In genomic region chr4:130738527-130738926, GRCm38 (mm10) we compare ENCODE assay signal across 9 mouse cellular contexts. TPM values are rescaled to one million over a fixed set of nuclear protein-coding genes. Genes with fewer than 3 reads are reported as not detected.
DNase-seq lines count a peak whose midpoint lies in the region; ATAC-seq and TF ChIP-seq lines count a peak whose summit lies in the region.
"Had no signal": no experiment of that assay in that cellular context is flagged by ENCODE, and none has a peak within 500 bp of the region (broad histone marks: within the 10 kb centered on the region; RNA-seq: fewer than 3 reads in every experiment).

No protein-coding gene starts in this region.

- no peak overlapping the region for H3K9ac ChIP-seq in embryonic facial prominence, embryonic 15.5 days
- no peak overlapping the region for H3K9ac ChIP-seq in hindbrain, embryonic 14.5 days
- H3K9ac ChIP-seq: embryonic facial prominence, embryonic 13.5 days had no signal

- H3K9me3 ChIP-seq in embryonic facial prominence, embryonic 15.5 days (replicated peaks), result no peaks in the 10 kb centered on the region
- no peaks in the 10 kb centered on the region for H3K9me3 ChIP-seq in hindbrain, embryonic 14.5 days (ENCODE audit: control insufficient read depth, low read length)
- H3K9me3 ChIP-seq: embryonic facial prominence, embryonic 13.5 days had no signal

- peak; percentile 5 to 14 for DNase-seq in spleen, adult 2 months (ENCODE audit: low read depth in 1 of 2, low spot score in 2 of 2)
- no peak for DNase-seq in spleen, adult 12 weeks (ENCODE audit: low spot score)
- peak; percentile 85 for DNase-seq in brain, adult 2 months (ENCODE audit: low read depth, low spot score)
- peak; percentile 80 for DNase-seq in hindbrain, embryonic 14.5 days (ENCODE audit: low spot score)
- DNase-seq in layer of hippocampus, postnatal 10 days (ENCODE audit: low spot score in 2 of 2), result peak; percentile 54 to 69
- DNase-seq in thymus, postnatal 0 days (ENCODE audit: low spot score), result peak; percentile 53

- H3K27ac ChIP-seq in spleen, adult 2 months (ENCODE audit: insufficient read depth, low read length), result no peak overlapping the region
- no peak overlapping the region for H3K27ac ChIP-seq in embryonic facial prominence, embryonic 15.5 days (replicated peaks)
- H3K27ac ChIP-seq in hindbrain, embryonic 14.5 days, result no peak overlapping the region
- H3K27ac ChIP-seq: embryonic facial prominence, embryonic 13.5 days had no signal

- no peak overlapping the region for H3K4me2 ChIP-seq in embryonic facial prominence, embryonic 15.5 days (replicated peaks)
- H3K4me2 ChIP-seq in hindbrain, embryonic 14.5 days (replicated peaks), result no peak overlapping the region
- H3K4me2 ChIP-seq: embryonic facial prominence, embryonic 13.5 days had no signal

- 63% methylated on average over 2 of the region's 2 CpGs for WGBS in spleen, adult 2 months
- 62% methylated on average over 2 of the region's 2 CpGs for WGBS in embryonic facial prominence, embryonic 15.5 days
- 64% methylated on average over 2 of the region's 2 CpGs for WGBS in hindbrain, embryonic 14.5 days

- H3K27me3 ChIP-seq in spleen, adult 2 months (ENCODE audit: control insufficient read depth, insufficient read depth, low read length), result no peaks in the 10 kb centered on the region
- no peaks in the 10 kb centered on the region for H3K27me3 ChIP-seq in embryonic facial prominence, embryonic 15.5 days
- H3K27me3 ChIP-seq in hindbrain, embryonic 14.5 days (ENCODE audit: control insufficient read depth, insufficient read depth, low read length), result no peaks in the 10 kb centered on the region
- H3K27me3 ChIP-seq: embryonic facial prominence, embryonic 13.5 days had no signal

- TF ChIP-seq CTCF in spleen, adult 2 months (IDR thresholded peaks at IDR 0.05; ENCODE audit: extremely low read depth, insufficient read depth, insufficient read length, insufficient replicate concordance), result peak; percentile 1; the same call in 1 of the 2 replicates

- H3K4me1 ChIP-seq in spleen, adult 2 months (ENCODE audit: control insufficient read depth, insufficient read depth, insufficient read length), result no peaks in the 10 kb centered on the region
- H3K4me1 ChIP-seq in embryonic facial prominence, embryonic 15.5 days, result 0 out of 2 replicates have a peak, but pooled peaks cover 2% of the 10 kb centered on the region
- H3K4me1 ChIP-seq in hindbrain, embryonic 14.5 days (replicated peaks; ENCODE audit: control insufficient read depth, insufficient read depth, low read length), result no peaks in the 10 kb centered on the region

- H3K36me3 ChIP-seq in spleen, adult 2 months (ENCODE audit: control insufficient read depth, insufficient read depth, low read length), result peaks cover 19% of the 10 kb centered on the region
- peaks cover 29% of the 10 kb centered on the region for H3K36me3 ChIP-seq in embryonic facial prominence, embryonic 15.5 days
- peaks cover 23% of the 10 kb centered on the region for H3K36me3 ChIP-seq in hindbrain, embryonic 14.5 days (replicated peaks; ENCODE audit: control insufficient read depth, insufficient read depth)

- ATAC-seq in embryonic facial prominence, embryonic 15.5 days (ENCODE audit: insufficient number of reproducible peaks, low FRiP score, low TSS enrichment, low read depth), result peak; percentile 43; the same call in 1 of the 2 replicates
- ATAC-seq in hindbrain, embryonic 14.5 days (ENCODE audit: low FRiP score), result peak; percentile 51; the same call in 1 of the 2 replicates
- ATAC-seq in megakaryocyte, adult 5-6 weeks (ENCODE audit: poor library complexity, severe bottlenecking), result peak; percentile 62; the same call in 1 of the 2 replicates

- no peak overlapping the region for H3K4me3 ChIP-seq in spleen, adult 2 months (ENCODE audit: extremely low read depth, insufficient read depth, insufficient read length)
- no peak overlapping the region for H3K4me3 ChIP-seq in embryonic facial prominence, embryonic 15.5 days (replicated peaks)
- no peak overlapping the region for H3K4me3 ChIP-seq in hindbrain, embryonic 14.5 days (replicated peaks; ENCODE audit: low read length)
- H3K4me3 ChIP-seq: embryonic facial prominence, embryonic 13.5 days had no signal

- TF ChIP-seq POLR2A in spleen, adult 2 months (IDR thresholded peaks at IDR 0.05; ENCODE audit: low read depth, low read length), result no peak

RNA-seq across cellular contexts. Expression of gene Sdc3, which starts 53.8 kb away (rescaled TPM):
- 110 and 140 TPM in 2 replicates for polyA plus RNA-seq in spleen, adult 2 months (2012; rRNA removed)
- 45.0 and 48.7 TPM in 2 replicates for polyA plus RNA-seq in embryonic facial prominence, embryonic 15.5 days (2015; fragmentation: Nextera tagmentation; extraction: Ambion mirVana)
- polyA plus RNA-seq in hindbrain, embryonic 14.5 days (2014; fragmentation: Nextera tagmentation; extraction: Ambion mirVana), result 110 and 129 TPM in 2 replicates
- 100 to 1,000 TPM; 368 to 378 TPM for total RNA-seq in layer of hippocampus, postnatal 10 days (2021)
- 22.6 and 31.3 TPM in 2 replicates for total RNA-seq in megakaryocyte, adult 5-6 weeks (2015)
- total RNA-seq in megakaryocyte, adult 5-6 weeks (2017), result 13.6 and 20.2 TPM in 2 replicates
- 4.8 and 5.1 TPM in 2 replicates for polyA plus RNA-seq in thymus, postnatal 0 days (2015; fragmentation: Nextera tagmentation; extraction: Ambion mirVana)
